Mouse (Mus musculus): ENCODE results near the gene Vmn2r54.
"Not testable (repeated sequence)": the region's sequence is repeated elsewhere in the genome, so short reads cannot be mapped to it uniquely, and the experiment has no call there.

Vmn2r54 gene

GRCm38 (mm10) chr7:12640219-12640618 is at the start of gene Vmn2r54:
Gene Vmn2r54, minus strand, starts transcription at chr7:12640319.
- DNase-seq (ENCODE audit: low read depth, low spot score): not testable (repeated sequence)

- DNase-seq (ENCODE audit: low read depth, low spot score): not testable (repeated sequence)
Measured at GRCm38 (mm10) chr7:12684903-12685302, 44.8 kb upstream of the Vmn2r54 start, which contains the start of gene Vmn2r55. Gene Vmn2r55, minus strand, starts transcription at chr7:12685003.

GRCm38 (mm10) chr7:12608688-12609087 is 31.4 kb downstream of the Vmn2r54 start, which contains the start of gene Vmn2r53:
Gene Vmn2r53, minus strand, starts transcription at chr7:12608788.
- DNase-seq (ENCODE audit: low read depth, low spot score): no peak
